Mouse (Mus musculus): ENCODE results near the gene Camta1.

Gene Camta1

GRCm38 (mm10) chr4:151741249-151742137, 120.2 kb downstream of the Camta1 start:
- in situ Hi-C loops (cut with MboI; ENCODE audit: low sequenced_read_pairs) = no loop called here

GRCm38 (mm10) chr4:151739348-151739956, 122.2 kb downstream of the Camta1 start:
- in situ Hi-C loops (cut with MboI; ENCODE audit: low sequenced_read_pairs) = no loop called here

- in situ Hi-C loops (cut with MboI; ENCODE audit: low sequenced_read_pairs) = no loop called here
Observed at GRCm38 (mm10) chr4:151738875-151739274, 122.8 kb downstream of the Camta1 start.

GRCm38 (mm10) chr4:151738280-151738679, 123.4 kb downstream of the Camta1 start:
- in situ Hi-C loops (cut with MboI; ENCODE audit: low sequenced_read_pairs) = no loop called here

GRCm38 (mm10) chr4:151732668-151733067, 129.0 kb downstream of the Camta1 start:
- in situ Hi-C loops (cut with MboI; ENCODE audit: low sequenced_read_pairs) = no loop called here

GRCm38 (mm10) chr4:151730037-151730759, 131.5 kb downstream of the Camta1 start:
- in situ Hi-C loops (cut with MboI; ENCODE audit: low sequenced_read_pairs) = no loop called here

- in situ Hi-C loops (cut with MboI; ENCODE audit: low sequenced_read_pairs) = no loop called here
Observed at GRCm38 (mm10) chr4:151729116-151729515, 132.6 kb downstream of the Camta1 start.

- in situ Hi-C loops (cut with MboI; ENCODE audit: low sequenced_read_pairs) = no loop called here
Observed at GRCm38 (mm10) chr4:151728391-151729065, 133.1 kb downstream of the Camta1 start.

GRCm38 (mm10) chr4:151726396-151726795, 135.3 kb downstream of the Camta1 start:
- in situ Hi-C loops (cut with MboI; ENCODE audit: low sequenced_read_pairs) = no loop called here

GRCm38 (mm10) chr4:151724897-151725296, 136.8 kb downstream of the Camta1 start:
- in situ Hi-C loops (cut with MboI; ENCODE audit: low sequenced_read_pairs) = no loop called here

- in situ Hi-C loops (cut with MboI; ENCODE audit: low sequenced_read_pairs) = no loop called here
Observed at GRCm38 (mm10) chr4:151720722-151721467, 140.8 kb downstream of the Camta1 start.

- in situ Hi-C loops (cut with MboI; ENCODE audit: low sequenced_read_pairs) = no loop called here
Observed at GRCm38 (mm10) chr4:151718866-151719475, 142.7 kb downstream of the Camta1 start.

GRCm38 (mm10) chr4:151717864-151718263, 143.8 kb downstream of the Camta1 start:
- in situ Hi-C loops (cut with MboI; ENCODE audit: low sequenced_read_pairs) = no loop called here

- in situ Hi-C loops (cut with MboI; ENCODE audit: low sequenced_read_pairs) = no loop called here
Observed at GRCm38 (mm10) chr4:151713714-151714113, 148.0 kb downstream of the Camta1 start.

GRCm38 (mm10) chr4:151711406-151711805, 150.3 kb downstream of the Camta1 start:
- in situ Hi-C loops (cut with MboI; ENCODE audit: low sequenced_read_pairs) = no loop called here

- in situ Hi-C loops (cut with MboI; ENCODE audit: low sequenced_read_pairs) = no loop called here
Observed at GRCm38 (mm10) chr4:151710522-151710921, 151.2 kb downstream of the Camta1 start.

- in situ Hi-C loops (cut with MboI; ENCODE audit: low sequenced_read_pairs) = no loop called here
Observed at GRCm38 (mm10) chr4:151709269-151709668, 152.4 kb downstream of the Camta1 start.

GRCm38 (mm10) chr4:151703069-151703735, 158.5 kb downstream of the Camta1 start:
- in situ Hi-C loops (cut with MboI; ENCODE audit: low sequenced_read_pairs) = no loop called here

- in situ Hi-C loops (cut with MboI; ENCODE audit: low sequenced_read_pairs) = no loop called here
Observed at GRCm38 (mm10) chr4:151702463-151702862, 159.2 kb downstream of the Camta1 start.
